Mouse (Mus musculus): ENCODE data around the gene Vmn1r228.

The Vmn1r228 gene

GRCm38 (mm10) chr17:20786057-20786456 is at the start of gene Vmn1r228:
Gene Vmn1r228, minus strand, starts transcription at chr17:20786157.
- DNase-seq (ENCODE audit: low read depth, low spot score): no peak

GRCm38 (mm10) chr17:20811255-20811654 is 25.3 kb upstream of the Vmn1r228 start, which contains the start of gene Vmn1r229:
Gene Vmn1r229, plus strand, starts transcription at chr17:20811555.
- no peak for DNase-seq (ENCODE audit: low read depth, low spot score)

DNA sequence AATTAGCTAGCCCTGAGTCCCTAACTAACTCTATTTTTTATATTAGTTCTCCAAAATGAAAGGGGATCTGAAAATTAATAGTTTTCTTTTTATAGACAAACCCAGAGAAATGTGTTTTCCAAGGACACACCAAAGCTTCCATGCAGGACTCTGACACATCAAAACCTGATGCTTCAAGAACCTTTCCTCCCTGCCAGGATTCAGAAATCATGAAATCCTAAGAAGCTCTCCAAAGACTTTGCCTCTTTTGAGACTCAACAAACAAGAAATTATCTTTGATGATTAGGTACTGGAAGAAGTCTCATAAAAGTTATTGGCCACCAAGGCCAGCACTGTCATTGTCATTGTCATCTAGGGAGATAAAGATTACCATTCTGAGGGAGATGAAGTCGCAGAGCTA is 56.4 kb downstream of the Vmn1r228 start, which contains the start of gene Vmn1r227:
Gene Vmn1r227, plus strand, starts transcription at position 301 of the 400 bp plus-strand sequence.
- no peak for DNase-seq (ENCODE audit: low read depth, low spot score)

Measured in brain, embryonic 18.5 days (tissue).